Mouse (Mus musculus): ENCODE measurements at regions not wholly inside any gene's neighbourhood (a gene's known extent, or its start where the extent isn't known, plus 50 kb on each side); places are given as distances from the start of the nearest gene placed in this dataset.

GRCm38 (mm10) chr9:50395543-50395942 is 50.8 kb upstream of the Rpl10-ps3 start:
- no peak for DNase-seq (ENCODE audit: low read depth in 1 of 2, low spot score in 2 of 2)

- DNase-seq (ENCODE audit: low read depth in 1 of 2, low spot score in 2 of 2) = no peak
Observed at GRCm38 (mm10) chr9:50396051-50396450, 51.3 kb upstream of the Rpl10-ps3 start.

- no peak for DNase-seq (ENCODE audit: low read depth in 1 of 2, low spot score in 2 of 2)
Observed at GRCm38 (mm10) chr9:50408396-50408795, 63.6 kb upstream of the Rpl10-ps3 start.

- no peak for DNase-seq (ENCODE audit: low read depth in 1 of 2, low spot score in 2 of 2)
Observed at GRCm38 (mm10) chr9:50408845-50409244, 64.1 kb upstream of the Rpl10-ps3 start.

- no peak for DNase-seq (ENCODE audit: low read depth in 1 of 2, low spot score in 2 of 2)
Observed at GRCm38 (mm10) chr9:50412986-50413385, 68.2 kb upstream of the Rpl10-ps3 start.

GRCm38 (mm10) chr9:50413514-50414335 is 69.0 kb upstream of the Rpl10-ps3 start:
- DNase-seq (ENCODE audit: low read depth in 1 of 2, low spot score in 2 of 2) = no peak

- DNase-seq (ENCODE audit: low read depth in 1 of 2, low spot score in 2 of 2) = no peak
Observed at GRCm38 (mm10) chr9:50414796-50415340, 70.1 kb upstream of the Rpl10-ps3 start.

GRCm38 (mm10) chr9:50416677-50417076 is 71.9 kb upstream of the Rpl10-ps3 start:
- no peak for DNase-seq (ENCODE audit: low read depth in 1 of 2, low spot score in 2 of 2)

GRCm38 (mm10) chr9:50421061-50421460 is 73.3 kb upstream of the Plet1 start:
- no peak for DNase-seq (ENCODE audit: low read depth in 1 of 2, low spot score in 2 of 2)

- no peak for DNase-seq (ENCODE audit: low read depth in 1 of 2, low spot score in 2 of 2)
Observed at GRCm38 (mm10) chr9:50421572-50422285, 72.6 kb upstream of the Plet1 start.

GRCm38 (mm10) chr9:50425866-50426495 is 68.3 kb upstream of the Plet1 start:
- DNase-seq (ENCODE audit: low read depth in 1 of 2, low spot score in 2 of 2) = no peak

- DNase-seq (ENCODE audit: low read depth in 1 of 2, low spot score in 2 of 2) = no peak
Observed at GRCm38 (mm10) chr9:50430147-50430546, 64.2 kb upstream of the Plet1 start.

- no peak for DNase-seq (ENCODE audit: low read depth in 1 of 2, low spot score in 2 of 2)
Observed at GRCm38 (mm10) chr9:50433525-50433924, 60.8 kb upstream of the Plet1 start.

GRCm38 (mm10) chr9:50433978-50434377 is 60.3 kb upstream of the Plet1 start:
- DNase-seq (ENCODE audit: low read depth in 1 of 2, low spot score in 2 of 2) = no peak

GRCm38 (mm10) chr9:50437830-50438722 is 56.2 kb upstream of the Plet1 start:
- DNase-seq (ENCODE audit: low read depth in 1 of 2, low spot score in 2 of 2) = peak in 1 of 2 experiments; percentile 25

GRCm38 (mm10) chr9:50438738-50439137 is 55.6 kb upstream of the Plet1 start:
- DNase-seq (ENCODE audit: low read depth in 1 of 2, low spot score in 2 of 2) = no peak

GRCm38 (mm10) chr9:50440222-50440621 is 54.1 kb upstream of the Plet1 start:
- DNase-seq (ENCODE audit: low read depth in 1 of 2, low spot score in 2 of 2) = no peak

GRCm38 (mm10) chr9:50440689-50441088 is 53.6 kb upstream of the Plet1 start:
- DNase-seq (ENCODE audit: low read depth in 1 of 2, low spot score in 2 of 2) = no peak

- peak; percentile 43 to 49 for DNase-seq (ENCODE audit: low read depth in 1 of 2, low spot score in 2 of 2)
Observed at GRCm38 (mm10) chr9:50443708-50444463, 50.4 kb upstream of the Plet1 start.

All from monocyte, adult 2 months (primary cell).